Mouse (Mus musculus): ENCODE data around the gene Fahd1. TPM values are rescaled to one million over a fixed set of nuclear protein-coding genes. Genes with fewer than 3 reads are reported as not detected.
A peak's percentile ranks its signal among the peaks of the same experiment; 100 is the strongest.

Fahd1 gene
- polyA plus RNA-seq, 1 experiment from 2014 or later, result 18.9 TPM

GRCm38 (mm10) chr17:24803952-24804951 lies 45.9 kb downstream of the Fahd1 start, which contains the start of gene Meiob:
Meiob (plus strand) TSS chr17:24804289.
- no peaks in the 10 kb centered on the region for H3K9me3 ChIP-seq (ENCODE audit: control insufficient read depth, low read length)
- ATAC-seq (ENCODE audit: low FRiP score, low TSS enrichment), result peak; percentile 55; the same call in 1 of the 2 replicates
- 1% methylated on average over 70 of the region's 71 CpGs for WGBS
- H3K4me3 ChIP-seq (replicated peaks; ENCODE audit: low read depth, low read length), result peak within 1 kb of the TSS; percentile 55
- peak within 1 kb of the TSS; percentile 51 for H3K9ac ChIP-seq (replicated peaks; ENCODE audit: low read length)
- no peaks in the 10 kb centered on the region for H3K36me3 ChIP-seq (ENCODE audit: control insufficient read depth, insufficient read depth, low read length)
- H3K4me2 ChIP-seq (ENCODE audit: low read length), result peak within 1 kb of the TSS; percentile 79
- peaks cover 33% of the 10 kb centered on the region for H3K27me3 ChIP-seq (ENCODE audit: control insufficient read depth, insufficient read depth, low read length)
- DNase-seq, result peak; percentile 79
- H3K4me1 ChIP-seq (ENCODE audit: control insufficient read depth, insufficient read depth, low read length), result 0 out of 2 replicates have a peak, but pooled peaks cover 5% of the 10 kb centered on the region
- no peak within 1 kb of the TSS for H3K27ac ChIP-seq (replicated peaks; ENCODE audit: low read depth, low read length)

- Histone ChIP-seq H3K4me2 (ENCODE audit: low read length) (no peak overlapping the region), H3K36me3 (ENCODE audit: control insufficient read depth, insufficient read depth, low read length) (no peaks in the 10 kb centered on the region), H3K27ac (replicated peaks; ENCODE audit: low read depth, low read length) (no peak overlapping the region), H3K4me1 (ENCODE audit: control insufficient read depth, insufficient read depth, low read length) (0 out of 2 replicates have a peak, but pooled peaks cover 5% of the 10 kb centered on the region), H3K4me3 (replicated peaks; ENCODE audit: low read depth, low read length) (no peak overlapping the region), H3K27me3 (ENCODE audit: control insufficient read depth, insufficient read depth, low read length) (peaks cover 24% of the 10 kb centered on the region), H3K9me3 (ENCODE audit: control insufficient read depth, low read length) (no peaks in the 10 kb centered on the region), H3K9ac (replicated peaks; ENCODE audit: low read length) (no peak overlapping the region)
- ATAC-seq (ENCODE audit: low FRiP score, low TSS enrichment), result no peak
- 57% methylated on average over 3 of the region's 3 CpGs for WGBS
- DNase-seq, result no peak
These were observed 49.6 kb downstream of the Fahd1 start for GRCm38 (mm10) chr17:24800524-24800923.

GRCm38 (mm10) chr17:24799476-24799875 lies 50.7 kb downstream of the Fahd1 start:
- Histone ChIP-seq H3K9me3 (ENCODE audit: control insufficient read depth, low read length) (no peaks in the 10 kb centered on the region), H3K4me2 (ENCODE audit: low read length) (no peak overlapping the region), H3K4me1 (ENCODE audit: control insufficient read depth, insufficient read depth, low read length) (0 out of 2 replicates have a peak, but pooled peaks cover 5% of the 10 kb centered on the region), H3K27me3 (ENCODE audit: control insufficient read depth, insufficient read depth, low read length) (peaks cover 15% of the 10 kb centered on the region), H3K27ac (replicated peaks; ENCODE audit: low read depth, low read length) (no peak overlapping the region), H3K9ac (replicated peaks; ENCODE audit: low read length) (no peak overlapping the region), H3K36me3 (ENCODE audit: control insufficient read depth, insufficient read depth, low read length) (no peaks in the 10 kb centered on the region), H3K4me3 (replicated peaks; ENCODE audit: low read depth, low read length) (no peak overlapping the region)
- no peak for DNase-seq
- WGBS, result 90% methylated on average over 4 of the region's 4 CpGs
- no peak for ATAC-seq (ENCODE audit: low FRiP score, low TSS enrichment)

Other genes starting within 250 kb of the Fahd1 start
- 79.5 and 89.5 TPM in 2 replicates for gene Tsc2, start 217.7 kb downstream of the Fahd1 start, polyA plus RNA-seq (2014; fragmentation: Nextera tagmentation; extraction: Ambion mirVana)
- gene Nthl1, start 217.7 kb downstream of the Fahd1 start, polyA plus RNA-seq (2014; fragmentation: Nextera tagmentation; extraction: Ambion mirVana), result 6.5 and 8.9 TPM in 2 replicates
- gene Slc9a3r2, start 200.0 kb downstream of the Fahd1 start, polyA plus RNA-seq (2014; fragmentation: Nextera tagmentation; extraction: Ambion mirVana), result 36.7 and 39.2 TPM in 2 replicates
- gene Npw, start 191.9 kb downstream of the Fahd1 start, polyA plus RNA-seq (2014; fragmentation: Nextera tagmentation; extraction: Ambion mirVana), result not detected in 2 replicates
- gene Zfp598, start 180.7 kb downstream of the Fahd1 start, polyA plus RNA-seq (2014; fragmentation: Nextera tagmentation; extraction: Ambion mirVana), result 22.8 and 24.5 TPM in 2 replicates
- 147 and 169 TPM in 2 replicates for gene Syngr3, start 160.4 kb downstream of the Fahd1 start, polyA plus RNA-seq (2014; fragmentation: Nextera tagmentation; extraction: Ambion mirVana)
- gene Gfer, start 154.2 kb downstream of the Fahd1 start, polyA plus RNA-seq (2014; fragmentation: Nextera tagmentation; extraction: Ambion mirVana), result 35.9 and 38.3 TPM in 2 replicates
- gene Noxo1, start 154.1 kb downstream of the Fahd1 start, polyA plus RNA-seq (2014; fragmentation: Nextera tagmentation; extraction: Ambion mirVana), result 1.8 and 1.9 TPM in 2 replicates
- gene Tbl3, start 142.7 kb downstream of the Fahd1 start, polyA plus RNA-seq (2014; fragmentation: Nextera tagmentation; extraction: Ambion mirVana), result 68.0 and 73.0 TPM in 2 replicates
- gene Rnf151, start 132.3 kb downstream of the Fahd1 start, polyA plus RNA-seq (2014; fragmentation: Nextera tagmentation; extraction: Ambion mirVana), result 0.32 TPM in 1 of 2 replicates, not detected in the other
- gene Rps2, start 132.2 kb downstream of the Fahd1 start, polyA plus RNA-seq (2014; fragmentation: Nextera tagmentation; extraction: Ambion mirVana), result 814 and 824 TPM in 2 replicates
- 282 and 319 TPM in 2 replicates for gene Ndufb10, start 125.9 kb downstream of the Fahd1 start, polyA plus RNA-seq (2014; fragmentation: Nextera tagmentation; extraction: Ambion mirVana)
- gene Rpl3l, start 122.5 kb downstream of the Fahd1 start, polyA plus RNA-seq (2014; fragmentation: Nextera tagmentation; extraction: Ambion mirVana), result not detected in 2 replicates
- 19.7 and 20.1 TPM in 2 replicates for gene Msrb1, start 113.7 kb downstream of the Fahd1 start, polyA plus RNA-seq (2014; fragmentation: Nextera tagmentation; extraction: Ambion mirVana)
- gene Hs3st6, start 97.4 kb downstream of the Fahd1 start, polyA plus RNA-seq (2014; fragmentation: Nextera tagmentation; extraction: Ambion mirVana), result not detected in 2 replicates
- not detected in 2 replicates for gene Meiob, start 46.1 kb downstream of the Fahd1 start, polyA plus RNA-seq (2014; fragmentation: Nextera tagmentation; extraction: Ambion mirVana)
- 55.4 and 71.0 TPM in 2 replicates for gene Hagh, start 10.2 kb downstream of the Fahd1 start, polyA plus RNA-seq (2014; fragmentation: Nextera tagmentation; extraction: Ambion mirVana)
- 0.18 TPM in 1 of 2 replicates, not detected in the other for gene Igfals, start 15.6 kb upstream of the Fahd1 start, polyA plus RNA-seq (2014; fragmentation: Nextera tagmentation; extraction: Ambion mirVana)
- 70.4 and 73.3 TPM in 2 replicates for gene Nubp2, start 36.0 kb upstream of the Fahd1 start, polyA plus RNA-seq (2014; fragmentation: Nextera tagmentation; extraction: Ambion mirVana)
- gene Spsb3, start 36.3 kb upstream of the Fahd1 start, polyA plus RNA-seq (2014; fragmentation: Nextera tagmentation; extraction: Ambion mirVana), result 77.3 and 93.2 TPM in 2 replicates
- 21.6 and 26.9 TPM in 2 replicates for gene Eme2, start 44.7 kb upstream of the Fahd1 start, polyA plus RNA-seq (2014; fragmentation: Nextera tagmentation; extraction: Ambion mirVana)
- gene Mrps34, start 44.8 kb upstream of the Fahd1 start, polyA plus RNA-seq (2014; fragmentation: Nextera tagmentation; extraction: Ambion mirVana), result 74.7 and 86.7 TPM in 2 replicates
- 77.4 and 112 TPM in 2 replicates for gene Nme3, start 46.1 kb upstream of the Fahd1 start, polyA plus RNA-seq (2014; fragmentation: Nextera tagmentation; extraction: Ambion mirVana)
- 83.3 and 86.1 TPM in 2 replicates for gene Mapk8ip3, start 86.6 kb upstream of the Fahd1 start, polyA plus RNA-seq (2014; fragmentation: Nextera tagmentation; extraction: Ambion mirVana)
- 66.9 and 71.0 TPM in 2 replicates for gene Jpt2, start 110.3 kb upstream of the Fahd1 start, polyA plus RNA-seq (2014; fragmentation: Nextera tagmentation; extraction: Ambion mirVana)
- gene Cramp1l, start 165.4 kb upstream of the Fahd1 start, polyA plus RNA-seq (2014; fragmentation: Nextera tagmentation; extraction: Ambion mirVana), result 6.7 and 9.2 TPM in 2 replicates
- 16.6 and 17.3 TPM in 2 replicates for gene Ift140, start 165.7 kb upstream of the Fahd1 start, polyA plus RNA-seq (2014; fragmentation: Nextera tagmentation; extraction: Ambion mirVana)
- gene Tmem204, start 233.2 kb upstream of the Fahd1 start, polyA plus RNA-seq (2014; fragmentation: Nextera tagmentation; extraction: Ambion mirVana), result 6.5 and 10.8 TPM in 2 replicates

Measured in midbrain, embryonic 14.5 days (tissue).